Mouse (Mus musculus) spleen, postnatal 10 days (tissue): ENCODE data around the gene Tmem170.

Experiments
- DNase-seq, 2 experiments: peaks; one replicate each; pipeline ENCODE4 v3.0.0; 2021 to 2022; ENCODE audit warnings: low spot score in 2 of 2

Gene Tmem170

DNA sequence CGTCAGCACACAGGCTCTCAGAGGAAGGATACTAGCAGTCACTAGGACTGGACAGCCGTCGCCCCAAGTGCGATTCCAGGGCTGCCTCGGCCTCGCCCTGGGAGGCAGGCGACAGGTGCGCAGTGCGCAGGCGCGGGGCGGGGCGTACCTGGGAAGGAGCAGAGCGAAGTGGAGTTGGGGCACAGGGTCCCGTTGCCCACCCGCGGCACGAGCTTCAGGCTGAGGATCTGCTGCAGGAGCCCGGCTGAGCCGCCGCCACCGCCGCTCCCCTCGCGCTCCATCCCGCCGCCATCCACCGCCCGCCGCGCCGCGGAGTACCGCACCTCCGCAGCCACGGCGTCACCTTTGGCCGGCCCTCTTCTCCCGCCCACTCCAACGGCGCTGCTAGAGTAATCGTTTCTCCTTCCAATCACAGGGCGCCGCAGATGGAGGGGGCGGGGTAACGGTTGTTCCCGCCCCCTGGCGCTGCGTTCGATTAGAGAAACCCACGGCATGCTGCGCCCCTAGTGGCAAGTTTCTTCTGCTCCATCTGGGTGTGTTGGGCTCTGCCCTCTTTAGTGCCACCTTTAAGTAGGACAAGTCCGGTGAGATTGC is at the start of gene Tmem170:
Gene Tmem170, minus strand, starts transcription at position 396 of the 594 bp plus-strand sequence.
- DNase-seq, result peak; percentile 97 to 99

- DNase-seq, result no peak
These were observed 48.4 kb upstream of the Tmem170 start for GRCm38 (mm10) chr8:111924976-111925375.

- DNase-seq, result peak in 1 of 2 experiments; percentile 79
These were observed 46.8 kb upstream of the Tmem170 start for GRCm38 (mm10) chr8:111923383-111923804.

DNA sequence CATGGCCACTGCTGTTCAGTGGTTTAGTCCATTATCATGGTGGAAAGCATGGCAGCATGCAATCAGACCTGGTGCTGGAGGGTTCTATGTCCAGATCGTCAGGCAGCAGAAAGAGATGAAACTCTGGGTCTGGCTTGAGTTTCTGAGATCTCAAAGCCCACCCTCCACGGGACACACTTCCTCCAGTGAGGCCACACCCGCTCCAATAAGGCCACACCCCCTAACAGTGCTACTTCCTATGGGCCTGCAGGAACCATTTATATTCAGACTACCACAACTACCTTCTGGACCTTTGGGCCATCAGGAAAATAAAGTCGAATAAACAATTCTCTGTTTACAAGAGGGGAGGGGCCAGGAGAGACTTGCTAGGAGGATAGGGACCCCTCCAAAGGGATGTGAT is 44.4 kb upstream of the Tmem170 start:
- no peak for DNase-seq

- peak in 1 of 2 experiments; percentile 38 for DNase-seq
These were observed 43.1 kb upstream of the Tmem170 start for GRCm38 (mm10) chr8:111919663-111920062.

DNA sequence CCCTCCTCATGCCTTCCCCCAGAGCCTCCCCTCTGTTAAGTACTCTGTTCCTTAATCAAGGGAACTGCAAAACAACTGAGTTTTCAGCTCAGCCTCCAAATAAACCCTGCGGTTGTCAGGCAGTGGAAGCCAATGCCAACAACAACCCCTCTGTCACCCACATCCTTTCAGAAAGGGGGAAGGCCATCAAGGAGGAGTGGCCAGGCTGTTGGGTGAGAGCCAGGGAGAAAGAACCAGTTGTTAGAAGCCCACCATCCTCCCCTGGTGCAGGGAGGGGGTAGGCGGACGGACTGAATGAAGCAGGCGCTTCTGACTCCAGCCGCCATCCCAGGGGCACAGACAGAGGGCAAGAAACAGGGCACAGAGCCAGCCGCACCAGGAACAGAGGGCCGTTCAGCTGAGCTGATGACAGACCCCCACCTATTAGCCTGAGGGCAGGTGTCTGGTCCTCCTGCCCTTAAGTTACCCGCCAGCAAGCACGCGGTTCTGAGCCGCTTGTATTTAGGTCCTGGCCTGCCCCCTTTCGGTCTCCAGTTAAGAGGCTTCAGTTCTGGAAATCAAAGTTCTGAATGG is 36.4 kb upstream of the Tmem170 start:
- DNase-seq, result no peak

DNA sequence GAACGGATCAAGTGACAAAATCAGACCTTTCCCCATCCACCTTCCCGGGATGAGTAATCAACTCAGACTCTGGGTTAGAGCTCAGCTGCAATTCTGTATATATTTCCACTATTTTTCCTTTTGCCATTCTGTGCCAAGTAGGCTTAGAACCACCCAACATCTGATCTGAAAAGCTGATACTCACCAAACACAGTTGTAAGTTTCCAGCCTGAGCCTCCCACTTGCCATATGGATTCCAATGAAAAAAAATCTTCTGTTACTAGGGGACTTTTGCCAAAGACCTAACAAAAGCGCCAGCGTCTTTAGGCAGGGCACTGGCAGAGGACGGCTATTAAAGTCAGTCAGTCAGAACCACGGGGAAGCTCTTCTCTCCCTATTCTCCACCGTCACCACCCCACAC is 35.0 kb upstream of the Tmem170 start:
- DNase-seq, result no peak

DNA sequence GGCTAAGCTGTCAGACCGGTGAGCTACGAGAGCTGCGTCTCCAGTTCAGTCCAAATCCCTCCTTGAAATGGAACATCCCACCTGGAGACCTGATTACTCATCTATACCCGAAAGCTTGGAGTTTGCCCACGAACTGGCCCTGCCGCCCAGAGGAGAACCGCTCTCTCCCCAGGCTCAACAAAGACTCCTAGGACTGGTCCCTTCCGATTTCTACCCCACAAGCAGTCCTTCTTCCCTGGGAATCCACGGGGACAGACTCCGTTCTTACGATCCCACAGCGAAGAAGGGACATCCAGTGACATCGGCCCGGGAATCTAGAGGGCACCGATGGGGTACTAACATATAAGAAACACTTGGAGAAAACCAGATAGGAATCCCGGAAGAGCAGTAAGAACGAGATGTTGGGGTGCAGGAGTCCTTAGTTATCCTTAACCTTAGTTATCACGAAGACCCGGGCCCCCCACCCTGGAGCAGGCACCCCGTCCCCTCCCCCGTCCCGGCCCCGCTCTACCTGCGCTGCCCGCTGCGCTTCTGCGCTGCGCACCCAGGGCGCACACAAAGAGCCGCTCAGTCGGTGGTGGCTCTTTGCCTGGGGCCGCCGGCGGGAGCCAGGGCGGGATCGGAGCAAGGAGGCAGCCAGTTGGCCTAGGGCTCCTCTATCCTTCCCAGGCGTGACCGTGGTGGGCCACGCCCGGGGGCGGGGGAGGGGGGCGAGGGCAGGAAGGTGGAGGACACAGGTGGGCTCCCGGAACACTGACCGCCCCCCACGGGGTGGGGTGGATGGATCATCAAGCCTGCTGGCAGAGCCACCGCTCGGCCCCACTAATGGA is 33.3 kb upstream of the Tmem170 start, which contains the start of gene Chst5:
Gene Chst5, minus strand, starts transcription at position 827 of the 830 bp plus-strand sequence.
- DNase-seq, result no peak

GRCm38 (mm10) chr8:111905500-111906121 is 29.1 kb upstream of the Tmem170 start:
- DNase-seq, result no peak

DNA sequence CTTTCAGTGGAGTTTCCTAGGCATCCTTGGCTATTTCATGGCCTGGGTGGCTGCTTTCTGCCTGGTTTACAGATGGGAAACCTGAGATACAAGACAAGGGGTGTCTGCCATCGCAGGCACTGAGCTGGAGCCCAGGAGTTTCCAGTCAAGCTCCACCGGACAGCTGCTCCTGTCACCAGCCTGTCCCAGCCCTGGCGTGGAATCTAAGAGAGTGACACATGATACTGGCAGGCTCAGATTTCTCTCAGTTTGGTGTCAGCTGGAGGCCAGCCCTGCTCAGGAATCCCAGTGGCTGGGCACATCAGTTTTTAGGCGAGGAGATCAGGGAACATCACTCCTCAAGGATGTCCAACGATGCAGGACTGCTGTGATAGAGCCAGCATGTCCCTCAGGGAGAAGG is 25.5 kb upstream of the Tmem170 start:
- no peak for DNase-seq

GRCm38 (mm10) chr8:111898586-111898985 is 22.0 kb upstream of the Tmem170 start:
- no peak for DNase-seq

DNA sequence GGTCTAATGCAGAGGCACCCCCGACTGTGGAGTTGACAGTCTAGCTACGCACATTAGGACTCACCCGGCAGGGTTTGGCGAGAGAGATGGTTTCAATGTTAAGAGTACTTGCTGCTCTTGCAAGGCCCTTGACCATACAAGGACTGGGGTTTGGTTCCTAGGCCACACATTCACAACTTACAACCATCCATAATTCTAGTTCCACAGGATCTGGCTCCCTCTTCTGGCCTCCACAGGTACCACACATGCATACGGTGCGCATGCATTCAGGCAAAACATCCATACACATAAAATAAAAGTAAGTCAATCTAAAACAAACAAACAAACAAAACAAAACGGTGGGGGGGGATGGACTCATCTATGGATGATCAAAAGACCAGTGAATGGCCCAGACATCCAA is 18.4 kb upstream of the Tmem170 start:
- DNase-seq, result no peak

DNA sequence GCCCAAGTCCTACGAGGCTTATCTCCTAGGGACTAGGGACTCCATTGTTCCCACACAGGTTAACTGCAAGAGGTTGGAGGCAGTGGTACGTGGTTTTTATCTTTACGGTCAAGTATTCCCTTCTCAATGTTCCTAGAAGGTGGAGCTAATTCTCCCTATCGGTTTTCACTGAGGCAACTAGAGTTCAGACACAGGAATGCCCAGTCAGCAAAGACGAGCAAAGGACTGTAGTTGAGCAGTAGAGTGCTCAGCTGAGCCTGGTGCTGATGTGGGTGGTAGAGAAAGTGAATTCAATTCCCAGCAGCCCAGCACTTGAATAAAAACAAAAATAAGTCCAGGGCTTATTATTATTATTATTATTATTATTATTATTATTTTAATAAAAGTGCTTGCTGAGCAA is 16.1 kb upstream of the Tmem170 start:
- DNase-seq, result no peak

GRCm38 (mm10) chr8:111891983-111892382 is 15.4 kb upstream of the Tmem170 start:
- no peak for DNase-seq

DNA sequence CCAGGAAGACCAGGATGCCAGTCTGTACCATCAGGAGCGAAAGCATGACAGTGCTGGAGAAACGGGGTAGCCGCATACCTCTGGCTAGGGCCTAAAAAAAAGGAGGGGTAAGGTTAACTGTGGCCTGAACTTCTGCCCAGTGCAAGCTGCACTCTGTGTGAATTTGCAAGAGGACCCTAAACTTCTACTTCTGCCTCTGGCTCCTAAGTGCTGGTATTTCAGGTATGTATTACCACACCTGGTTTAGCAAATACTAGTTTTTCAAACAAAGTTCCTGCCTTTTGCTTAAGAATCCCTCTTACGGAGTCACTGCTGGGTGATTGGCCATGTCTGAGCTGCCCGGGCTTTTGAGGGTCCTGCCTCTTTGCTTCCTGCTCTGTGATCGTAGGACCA is 14.4 kb upstream of the Tmem170 start:
- DNase-seq, result no peak

DNA sequence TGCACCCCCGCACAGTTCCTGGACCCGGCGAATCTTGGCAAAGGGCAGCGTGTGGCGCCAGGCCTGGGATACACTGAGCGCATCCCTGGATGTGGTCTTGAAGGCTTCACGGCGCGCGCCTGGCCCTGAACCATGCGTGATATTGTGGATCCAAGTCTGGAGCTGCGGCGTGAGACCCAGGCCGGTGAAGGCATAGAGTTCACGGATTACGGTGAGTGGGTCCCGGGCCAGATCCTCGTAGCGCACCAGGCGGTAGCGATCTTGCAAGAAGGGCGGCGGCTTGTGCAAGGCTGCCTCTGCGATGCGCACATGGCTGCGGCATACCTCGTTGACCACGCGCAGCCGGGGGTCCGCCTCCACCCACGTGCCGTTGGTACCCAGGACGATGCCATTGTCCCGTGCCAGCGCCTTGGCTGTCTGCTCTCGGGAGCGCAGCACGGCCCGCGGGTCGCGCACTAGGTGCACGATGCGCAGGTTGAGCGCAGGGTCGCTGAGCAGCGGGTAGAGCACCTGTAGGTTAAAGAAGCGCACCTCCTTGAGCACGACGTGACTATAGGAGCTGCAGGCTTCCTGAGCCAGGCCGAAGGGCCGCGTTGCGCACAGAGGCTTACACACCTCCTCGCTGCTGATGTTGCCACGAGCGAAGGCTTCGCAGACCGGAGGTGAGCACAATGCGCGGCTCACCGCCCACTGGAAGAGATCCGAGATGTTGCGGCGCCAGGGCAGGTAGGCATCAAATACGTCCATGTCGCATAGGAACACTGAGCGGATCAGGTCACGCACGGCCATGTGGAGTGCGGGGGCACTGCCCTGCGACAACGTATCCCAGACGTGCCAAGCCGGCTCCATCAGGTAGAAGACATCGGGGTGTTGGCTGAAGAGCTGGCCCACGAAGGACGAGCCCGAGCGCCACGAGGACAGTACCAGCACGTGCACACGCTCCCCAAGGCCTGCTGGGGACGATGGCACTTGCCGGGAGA is 13.7 kb upstream of the Tmem170 start:
- no peak for DNase-seq

- no peak for DNase-seq
These were observed 11.6 kb upstream of the Tmem170 start for GRCm38 (mm10) chr8:111888091-111888650.

GRCm38 (mm10) chr8:111887479-111887878 is 10.9 kb upstream of the Tmem170 start:
- no peak for DNase-seq

DNA sequence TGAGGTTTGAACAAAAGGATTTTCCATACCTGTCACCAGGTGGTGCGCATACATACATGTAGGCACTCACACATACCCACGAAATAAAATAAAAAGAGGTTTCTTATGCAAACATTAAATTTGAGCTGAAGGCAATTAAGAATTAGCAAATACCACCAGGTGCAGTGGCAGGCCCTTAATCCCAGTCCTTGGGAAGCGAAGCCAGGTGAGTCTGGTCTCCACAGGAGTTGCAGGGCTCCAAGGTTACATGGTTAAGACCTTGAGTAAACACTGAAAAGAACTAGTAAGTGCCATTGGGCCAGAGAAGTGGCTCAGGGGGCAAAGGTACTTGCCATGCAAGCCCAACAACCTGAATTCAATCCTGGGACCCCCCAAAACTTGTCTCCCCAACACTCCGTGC is 7.1 kb upstream of the Tmem170 start:
- no peak for DNase-seq

GRCm38 (mm10) chr8:111881591-111881990 is 5.0 kb upstream of the Tmem170 start:
- DNase-seq, result peak in 1 of 2 experiments; percentile 63

DNA sequence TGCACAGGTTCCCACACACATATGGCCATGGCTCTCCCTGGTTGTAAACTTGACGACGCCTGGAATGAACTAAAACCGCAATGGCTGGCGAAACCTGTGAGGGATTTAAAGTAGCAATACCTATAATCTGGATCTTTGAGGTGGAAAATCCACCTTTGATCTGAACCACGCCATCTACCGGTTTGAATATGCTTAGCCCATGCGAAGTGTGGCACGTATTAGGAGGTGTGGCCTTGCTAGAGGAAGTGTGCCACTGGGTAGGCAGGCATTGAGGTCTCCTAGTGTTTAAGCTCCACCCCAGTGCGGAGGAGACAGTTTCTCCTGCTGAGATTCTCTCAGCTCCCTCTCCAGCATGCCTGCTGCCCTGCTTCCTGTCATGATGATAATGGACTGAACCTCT is 1.2 kb upstream of the Tmem170 start:
- DNase-seq, result no peak
